Mouse (Mus musculus) c-Kit-positive CD71-negative TER-119-negative erythroid progenitor cells, embryonic 14.5 days (primary cell): ENCODE data around the gene Acsl3.
A peak's percentile ranks its signal among the peaks of the same experiment; 100 is the strongest.

ENCODE experiments used
- DNase-seq: peaks from one replicate; pipeline ENCODE4 v3.0.0-alpha.2; 2013; ENCODE audit warnings: low read depth

Gene Acsl3

GRCm38 (mm10) chr1:78686872-78687271 lies 29.2 kb downstream of the Acsl3 start:
- no peak for DNase-seq

- no peak for DNase-seq
These were observed 30.5 kb downstream of the Acsl3 start for GRCm38 (mm10) chr1:78688149-78688548.

- DNase-seq = no peak
These were observed 37.1 kb downstream of the Acsl3 start for GRCm38 (mm10) chr1:78694503-78695258.

GRCm38 (mm10) chr1:78696305-78696704 lies 38.7 kb downstream of the Acsl3 start:
- DNase-seq = no peak

- no peak for DNase-seq
These were observed 39.3 kb downstream of the Acsl3 start for GRCm38 (mm10) chr1:78696903-78697302.

GRCm38 (mm10) chr1:78698138-78698537 lies 40.5 kb downstream of the Acsl3 start:
- DNase-seq = no peak

- no peak for DNase-seq
These were observed 44.1 kb downstream of the Acsl3 start for GRCm38 (mm10) chr1:78701740-78702139.

- DNase-seq = peak; percentile 28
These were observed 44.8 kb downstream of the Acsl3 start for GRCm38 (mm10) chr1:78702282-78702963.

GRCm38 (mm10) chr1:78702964-78703285 lies 45.3 kb downstream of the Acsl3 start:
- peak; percentile 39 for DNase-seq

GRCm38 (mm10) chr1:78706338-78706737 lies 48.7 kb downstream of the Acsl3 start:
- DNase-seq = no peak

- DNase-seq = no peak
These were observed 49.7 kb downstream of the Acsl3 start for GRCm38 (mm10) chr1:78707280-78707679.

- DNase-seq = no peak
These were observed 52.4 kb downstream of the Acsl3 start for GRCm38 (mm10) chr1:78710026-78710425.

GRCm38 (mm10) chr1:78710613-78711329 lies 53.1 kb downstream of the Acsl3 start:
- DNase-seq = no peak

GRCm38 (mm10) chr1:78724458-78725190 lies 67.0 kb downstream of the Acsl3 start:
- DNase-seq = peak; percentile 51

- no peak for DNase-seq
These were observed 67.5 kb downstream of the Acsl3 start for GRCm38 (mm10) chr1:78725191-78725490.

GRCm38 (mm10) chr1:78725617-78726223 lies 68.1 kb downstream of the Acsl3 start:
- no peak for DNase-seq

- no peak for DNase-seq
These were observed 72.6 kb downstream of the Acsl3 start for GRCm38 (mm10) chr1:78730114-78730720.

- DNase-seq = no peak
These were observed 74.7 kb downstream of the Acsl3 start for GRCm38 (mm10) chr1:78732290-78732689.

GRCm38 (mm10) chr1:78734261-78735000 lies 76.8 kb downstream of the Acsl3 start:
- no peak for DNase-seq

GRCm38 (mm10) chr1:78737646-78738045 lies 80.0 kb downstream of the Acsl3 start:
- no peak for DNase-seq

GRCm38 (mm10) chr1:78740676-78741075 lies 83.1 kb downstream of the Acsl3 start:
- DNase-seq = no peak
